Mouse (Mus musculus) thymus, adult 18-20 months (tissue): ENCODE measurements at regions not wholly inside any gene's neighbourhood (a gene's known extent, or its start where the extent isn't known, plus 50 kb on each side); places are given as distances from the start of the nearest gene placed in this dataset.

Experiments used
- DNase-seq, 2 experiments: peaks; one replicate each; pipeline ENCODE4 v3.0.0; 2022; ENCODE audit warnings: mixed read lengths in 2 of 2

DNA sequence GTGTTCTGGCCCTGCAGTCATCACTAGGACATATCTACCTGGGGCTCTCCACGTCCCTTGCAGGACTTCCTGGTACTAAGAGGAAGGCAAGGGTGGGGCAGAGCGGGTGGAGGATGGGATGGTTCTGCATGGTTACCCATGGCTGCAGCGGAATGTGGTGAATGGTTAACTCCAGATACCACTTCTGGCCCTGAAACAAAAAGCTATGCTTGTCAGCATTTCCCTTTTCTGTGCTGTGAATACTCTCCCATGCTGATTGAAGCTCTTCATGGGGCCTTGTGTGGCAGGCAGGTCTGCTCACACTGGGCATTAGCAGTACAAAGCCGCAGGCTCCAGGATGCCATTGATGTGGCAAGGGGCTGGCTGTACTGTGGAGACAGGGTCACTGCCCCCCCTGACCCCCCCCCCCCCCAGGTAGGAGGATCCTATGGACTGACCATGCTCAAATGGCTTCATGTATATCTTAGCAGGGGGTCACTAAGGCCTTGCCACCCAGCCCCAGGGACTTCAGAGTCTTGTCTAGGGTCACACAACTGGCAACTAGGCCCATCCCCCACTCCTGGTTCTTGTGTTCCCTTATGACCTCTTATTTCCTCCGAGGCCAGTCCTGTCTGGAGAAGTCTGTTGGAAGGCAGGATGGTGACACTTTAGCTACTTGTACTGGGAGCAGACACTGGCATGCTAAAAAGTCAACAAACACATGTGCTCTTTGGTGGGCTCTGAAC lies 120.0 kb upstream of the Id2 start:
- DNase-seq, result peak in 1 of 2 experiments; percentile 30

- DNase-seq, result no peak
Observed at GRCm38 (mm10) chr12:25215266-25215665, 118.3 kb upstream of the Id2 start.

DNA sequence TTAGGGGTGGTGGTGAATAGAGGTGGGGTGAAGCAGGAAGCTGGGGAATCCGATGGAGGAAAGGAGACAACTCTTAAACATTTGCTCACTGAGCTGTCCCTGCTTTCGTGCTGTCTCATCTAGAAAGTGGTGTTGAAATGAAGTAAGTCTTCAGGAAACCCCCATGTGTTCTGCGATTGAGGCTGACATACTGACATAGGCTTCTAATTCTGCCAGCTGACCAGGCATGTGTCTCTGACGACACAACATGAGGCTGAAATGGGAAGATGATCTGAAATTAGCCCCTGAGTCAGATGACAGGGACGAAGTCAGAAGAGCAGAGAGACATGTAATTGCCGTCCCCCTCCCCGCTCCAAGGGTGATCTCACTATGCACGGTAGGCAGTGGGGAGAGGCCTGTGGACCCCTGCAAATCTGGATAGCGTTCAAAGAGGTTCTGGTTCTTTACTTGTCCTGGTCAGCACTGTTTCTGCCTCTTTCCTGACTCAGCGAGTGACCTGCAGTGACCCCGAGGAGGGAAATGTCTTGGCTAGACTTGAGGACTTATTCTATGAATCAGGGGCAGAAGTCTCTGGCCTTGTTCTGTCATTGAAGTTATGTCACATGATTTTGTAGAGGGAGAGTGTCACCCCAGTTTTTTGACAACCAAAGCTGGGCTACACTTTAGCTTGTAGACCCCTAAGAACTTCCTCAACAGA lies 117.0 kb upstream of the Id2 start:
- no peak for DNase-seq

- no peak for DNase-seq
Observed at GRCm38 (mm10) chr12:25211331-25211730, 114.4 kb upstream of the Id2 start.

DNA sequence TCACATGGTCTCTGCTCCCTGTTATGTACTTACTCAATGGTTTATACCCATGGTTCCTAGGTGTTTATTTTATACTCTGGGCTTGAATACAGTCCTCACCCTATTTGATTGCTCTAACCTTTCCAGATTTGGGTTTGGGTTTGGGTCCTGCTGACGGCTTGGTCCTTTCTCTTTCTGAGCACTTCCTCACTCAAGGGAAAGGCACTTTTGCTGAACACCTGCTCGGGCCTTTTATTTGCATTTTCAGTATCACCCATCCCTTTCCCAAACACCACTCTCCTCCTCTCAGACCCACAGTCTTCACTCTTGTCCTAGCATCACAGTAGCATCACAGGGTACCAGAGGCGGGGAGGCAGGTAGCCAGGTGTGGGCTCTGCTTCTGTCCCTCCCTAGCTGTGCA lies 113.7 kb upstream of the Id2 start:
- no peak for DNase-seq

DNA sequence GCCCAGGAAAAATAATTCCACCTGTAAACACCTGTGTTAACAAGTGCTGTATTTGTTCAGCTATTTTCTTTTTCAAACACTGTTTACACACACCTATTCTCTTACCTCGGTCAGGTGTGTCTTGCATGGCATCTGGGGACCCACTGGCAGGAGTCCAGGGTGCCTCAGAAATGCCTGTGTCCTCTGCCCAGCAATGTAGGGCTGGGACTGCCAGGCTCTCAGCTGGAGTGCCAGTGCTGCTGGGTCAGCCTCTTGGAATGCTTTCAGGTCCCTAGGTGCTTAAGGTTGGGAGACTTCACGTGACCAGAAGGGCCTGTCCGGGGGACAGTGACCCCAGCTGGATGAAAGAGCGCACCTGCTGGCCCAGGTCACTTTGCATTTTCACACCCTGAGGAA lies 112.4 kb upstream of the Id2 start:
- DNase-seq, result no peak

- peak in 1 of 2 experiments; percentile 46 for DNase-seq
Observed at GRCm38 (mm10) chr12:25208670-25209332, 111.9 kb upstream of the Id2 start.

- DNase-seq, result no peak
Observed at GRCm38 (mm10) chr12:25203371-25204067, 106.6 kb upstream of the Id2 start.

- DNase-seq, result no peak
Observed at GRCm38 (mm10) chr12:25200161-25200560, 103.2 kb upstream of the Id2 start.

DNA sequence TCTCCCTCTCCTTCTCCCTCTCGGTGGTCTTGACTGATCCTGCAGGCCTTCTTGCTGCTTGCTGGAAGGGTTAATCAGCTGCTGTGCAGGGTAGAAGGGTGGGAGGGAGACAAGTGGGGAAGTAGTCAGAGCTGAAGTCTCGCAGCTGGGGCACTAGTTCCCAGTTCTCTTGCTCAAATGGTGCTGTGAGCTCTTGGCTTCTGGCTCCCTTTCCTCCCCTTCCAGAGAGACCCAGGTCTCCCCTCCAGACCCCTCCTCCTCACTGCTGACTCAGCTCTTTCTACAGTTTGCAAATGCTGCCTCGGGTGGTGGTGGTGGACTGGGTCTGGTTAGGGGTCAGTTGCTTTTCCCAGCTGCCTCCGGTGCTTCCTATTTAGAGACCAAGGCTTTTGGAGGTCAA lies 100.8 kb upstream of the Id2 start:
- no peak for DNase-seq

GRCm38 (mm10) chr12:25196022-25196421 lies 99.1 kb upstream of the Id2 start:
- DNase-seq, result no peak

DNA sequence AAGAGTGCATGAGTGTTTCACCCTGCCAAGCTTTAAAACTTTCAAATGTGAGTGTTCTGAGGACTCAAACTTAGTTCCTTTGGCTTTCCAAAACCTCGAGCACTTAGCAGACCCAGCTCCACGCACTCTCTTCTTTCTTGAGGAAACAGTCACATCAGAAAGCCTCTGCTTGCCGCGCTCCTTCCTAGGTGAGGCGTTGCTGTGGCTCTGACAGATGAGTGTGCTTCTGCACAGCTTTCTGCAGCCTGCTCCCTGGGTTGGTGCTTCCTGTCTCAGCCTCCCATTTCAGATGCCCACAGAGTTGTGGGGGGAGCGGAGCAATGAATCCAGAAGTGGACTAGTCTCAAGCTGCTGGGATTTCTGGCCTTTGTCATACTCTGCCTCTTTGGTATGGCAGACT lies 95.3 kb upstream of the Id2 start:
- DNase-seq, result peak in 1 of 2 experiments; percentile 29

GRCm38 (mm10) chr12:25190360-25190759 lies 93.4 kb upstream of the Id2 start:
- peak; percentile 31 to 55 for DNase-seq

- peak; percentile 48 to 65 for DNase-seq
Observed at GRCm38 (mm10) chr12:25189174-25189761, 92.3 kb upstream of the Id2 start.

- DNase-seq, result no peak
Observed at GRCm38 (mm10) chr12:25188556-25188955, 91.6 kb upstream of the Id2 start.

GRCm38 (mm10) chr12:25187216-25187615 lies 90.3 kb upstream of the Id2 start:
- no peak for DNase-seq

- DNase-seq, result no peak
Observed at GRCm38 (mm10) chr12:25182680-25183079, 85.7 kb upstream of the Id2 start.

DNA sequence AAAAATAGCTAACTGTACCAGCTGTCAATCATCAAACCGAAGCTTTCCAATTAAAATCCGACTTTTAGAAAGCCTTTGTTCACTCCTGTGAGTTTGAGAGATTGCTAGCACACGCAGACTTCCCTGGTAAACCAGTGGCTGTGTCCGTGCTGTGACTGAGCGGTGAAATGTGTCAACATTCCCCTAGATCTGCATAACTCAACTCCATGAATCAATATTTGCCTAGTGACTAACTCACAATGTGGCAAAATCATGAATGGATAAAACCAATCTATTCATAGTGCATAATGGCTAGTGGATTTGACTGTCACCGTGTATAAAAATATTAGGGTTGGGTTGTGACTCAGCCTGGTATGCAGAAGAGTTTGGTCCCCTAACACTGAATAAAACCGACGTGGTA lies 84.4 kb upstream of the Id2 start:
- DNase-seq, result no peak

DNA sequence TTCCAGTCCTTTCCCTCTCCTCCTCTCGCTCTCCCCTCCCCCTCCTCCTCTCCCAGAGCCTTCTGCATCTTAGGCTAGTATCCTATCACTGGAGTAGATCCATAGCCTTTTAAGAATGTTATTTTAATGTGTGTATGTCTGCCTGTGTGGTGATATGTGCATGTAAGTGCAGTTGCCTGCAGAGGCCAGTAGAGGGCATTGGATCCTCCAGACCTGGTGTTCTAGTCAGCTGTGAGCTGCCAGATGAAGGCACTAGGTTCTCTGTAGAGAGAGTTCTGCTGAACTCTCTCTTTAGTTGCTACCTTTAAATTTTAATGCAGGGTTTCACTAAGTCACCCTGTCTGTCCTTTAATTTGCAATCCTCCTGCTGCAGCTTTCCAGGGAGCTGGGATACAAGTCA lies 83.9 kb upstream of the Id2 start:
- DNase-seq, result no peak

DNA sequence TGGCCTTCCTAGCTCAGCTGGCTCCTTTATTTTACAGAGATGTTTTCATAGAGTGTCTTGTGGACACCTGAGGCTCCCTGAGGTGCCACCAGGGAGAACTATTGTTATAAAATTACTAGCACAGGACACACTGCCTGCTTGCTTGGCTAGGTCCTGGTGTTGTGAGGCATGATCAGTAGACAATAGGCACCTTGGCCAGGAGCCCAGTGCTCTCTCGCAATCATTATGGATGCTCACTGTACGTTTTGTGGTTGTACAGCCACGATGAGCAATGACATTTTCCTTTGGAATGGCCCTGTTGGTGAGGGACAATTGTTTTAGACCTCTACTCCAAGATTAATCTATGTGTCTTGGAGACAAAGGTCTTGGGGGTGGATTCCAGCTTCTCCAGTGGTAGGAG lies 83.3 kb upstream of the Id2 start:
- DNase-seq, result no peak

DNA sequence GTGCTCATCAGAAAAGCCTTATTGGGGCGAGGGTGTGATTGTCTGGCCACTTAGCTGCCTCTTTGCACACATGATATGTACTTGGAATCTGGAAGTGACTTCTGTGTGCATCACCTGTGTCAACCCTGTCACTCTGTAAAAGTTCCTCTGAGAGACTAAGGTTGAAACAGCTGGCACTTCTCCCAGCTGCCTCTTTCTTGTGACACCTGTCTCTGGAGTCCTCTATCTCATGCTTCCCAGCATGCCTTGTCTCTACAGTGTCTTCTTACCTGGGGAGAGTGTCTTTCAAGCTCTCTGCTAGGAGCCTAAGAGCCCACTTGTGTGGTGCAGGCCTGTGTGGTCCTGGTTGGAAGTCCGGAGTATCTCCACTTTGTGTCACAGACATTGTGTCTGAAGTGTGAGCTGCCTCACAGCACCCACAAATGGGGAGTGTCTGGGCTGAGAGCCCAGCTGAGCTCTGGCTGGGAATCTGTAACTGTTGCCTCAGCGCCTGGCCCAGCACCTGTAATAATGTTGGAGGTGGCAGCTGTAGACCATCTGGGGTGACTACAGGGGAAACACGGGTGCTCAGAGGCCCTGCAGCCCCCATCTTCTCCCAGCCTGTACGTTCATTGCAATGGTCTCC lies 81.7 kb upstream of the Id2 start:
- peak in 1 of 2 experiments; percentile 30 for DNase-seq

- DNase-seq, result no peak
Observed at GRCm38 (mm10) chr12:25177827-25178226, 80.9 kb upstream of the Id2 start.
